Mouse (Mus musculus): ENCODE results near the gene Gm29644. TPM values are rescaled to one million over a fixed set of nuclear protein-coding genes. Genes with fewer than 3 reads are reported as not detected.
"Not testable (repeated sequence)": the region's sequence is repeated elsewhere in the genome, so short reads cannot be mapped to it uniquely, and the experiment has no call there.

Gm29644 gene
- not detected in 2 replicates for polyA plus RNA-seq (2011; ENCODE audit: insufficient read length, low read depth, missing spikeins)

DNA sequence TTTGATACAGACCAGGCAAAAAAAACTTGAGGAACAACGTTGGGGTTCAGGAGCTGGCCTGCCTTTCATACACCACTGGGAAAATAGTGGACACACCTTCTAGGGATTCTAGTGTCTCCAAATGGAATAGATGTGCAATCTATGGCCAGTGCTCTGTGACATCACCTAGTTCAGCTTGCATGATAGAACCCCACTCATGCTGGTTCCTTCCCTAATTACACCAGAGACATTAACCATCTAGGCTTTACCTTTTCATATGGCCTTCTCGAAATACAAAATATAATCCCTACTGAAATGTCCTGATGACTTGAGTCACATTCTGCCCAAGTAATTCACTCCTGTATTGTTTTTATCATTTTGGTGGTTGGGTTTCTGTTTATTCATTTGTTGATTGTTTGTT is at the start of gene Gm29644, which contains the start of gene Gm29423:
Gene Gm29644, minus strand, starts transcription at position 157 of the 400 bp plus-strand sequence.
Gene Gm29423, minus strand, starts transcription at position 101 of the 400 bp plus-strand sequence.
- not testable (repeated sequence) for H3K27ac ChIP-seq (ENCODE audit: insufficient read depth, low read length); H3K4me1 ChIP-seq (ENCODE audit: control insufficient read depth, insufficient read depth, low read length); H3K4me3 ChIP-seq (ENCODE audit: insufficient read depth, low read length)

DNA sequence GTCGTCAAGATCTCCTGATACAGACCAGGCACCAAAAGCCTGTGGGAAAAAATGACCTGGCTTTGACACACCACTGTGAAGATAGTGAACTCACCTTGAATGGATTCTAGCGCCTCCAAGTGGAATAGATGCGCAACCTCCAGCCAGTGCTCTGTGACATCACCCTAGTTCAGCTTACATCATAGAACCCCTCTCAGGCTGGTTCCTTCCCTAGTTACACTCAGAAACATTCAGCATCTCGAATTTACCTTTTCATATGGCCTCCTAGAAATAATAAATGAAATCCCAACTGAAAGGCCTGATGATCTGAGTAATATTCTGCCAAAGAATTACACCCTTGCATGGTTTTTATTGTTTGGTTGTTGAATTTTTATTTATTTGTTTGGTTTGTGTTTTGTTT is 29.6 kb downstream of the Gm29644 start, which contains the start of gene Gm21118:
Gene Gm21118, minus strand, starts transcription at position 101 of the 400 bp plus-strand sequence.
- not testable (repeated sequence) for H3K4me1 ChIP-seq (ENCODE audit: control insufficient read depth, insufficient read depth, low read length); H3K27ac ChIP-seq (ENCODE audit: insufficient read depth, low read length); H3K4me3 ChIP-seq (ENCODE audit: insufficient read depth, low read length)

Other genes with a start within 250 kb of the Gm29644 start
- not detected in 2 replicates for gene Gm21118, start 29.7 kb downstream of the Gm29644 start, polyA plus RNA-seq (2011; ENCODE audit: insufficient read length, low read depth, missing spikeins)
- gene Gm29423, start 56 bp downstream of the Gm29644 start, polyA plus RNA-seq (2011; ENCODE audit: insufficient read length, low read depth, missing spikeins): not detected in 2 replicates
- gene Gm20888, start 138.5 kb upstream of the Gm29644 start, polyA plus RNA-seq (2011; ENCODE audit: insufficient read length, low read depth, missing spikeins): not detected in 2 replicates